Mouse (Mus musculus): Measurements from ENCODE around the gene Edaradd.

Edaradd gene

GRCm38 (mm10) chr13:12519955-12520584 lies at the start of gene Edaradd:
Gene Edaradd, minus strand, starts transcription at chr13:12520438.
- DNase-seq = peak; percentile 65 to 79

- no peak for DNase-seq
These were observed 49.5 kb upstream of the Edaradd start for GRCm38 (mm10) chr13:12569741-12570140.

- no peak for DNase-seq
These were observed 48.6 kb upstream of the Edaradd start for GRCm38 (mm10) chr13:12568597-12569469.

- DNase-seq = no peak
These were observed 47.7 kb upstream of the Edaradd start for GRCm38 (mm10) chr13:12567936-12568335.

GRCm38 (mm10) chr13:12565621-12566390 lies 45.6 kb upstream of the Edaradd start, which contains the start of gene Ero1lb:
Gene Ero1lb, plus strand, starts transcription at chr13:12565874.
- peak; percentile 99 for DNase-seq

- DNase-seq = no peak
These were observed 42.0 kb upstream of the Edaradd start for GRCm38 (mm10) chr13:12562256-12562655.

- no peak for DNase-seq
These were observed 41.5 kb upstream of the Edaradd start for GRCm38 (mm10) chr13:12561729-12562128.

- DNase-seq = no peak
These were observed 39.4 kb upstream of the Edaradd start for GRCm38 (mm10) chr13:12559462-12560120.

- DNase-seq = no peak
These were observed 38.8 kb upstream of the Edaradd start for GRCm38 (mm10) chr13:12559044-12559443.

GRCm38 (mm10) chr13:12554211-12554610 lies 34.0 kb upstream of the Edaradd start:
- DNase-seq = no peak

GRCm38 (mm10) chr13:12543880-12544568 lies 23.8 kb upstream of the Edaradd start:
- DNase-seq = no peak

- no peak for DNase-seq
These were observed 23.0 kb upstream of the Edaradd start for GRCm38 (mm10) chr13:12543246-12543645.

- DNase-seq = peak; percentile 65 to 70
These were observed 22.1 kb upstream of the Edaradd start for GRCm38 (mm10) chr13:12542006-12542981.

- DNase-seq = no peak
These were observed 19.9 kb upstream of the Edaradd start for GRCm38 (mm10) chr13:12540119-12540518.

GRCm38 (mm10) chr13:12539716-12540115 lies 19.5 kb upstream of the Edaradd start:
- DNase-seq = no peak

GRCm38 (mm10) chr13:12537971-12538370 lies 17.7 kb upstream of the Edaradd start:
- DNase-seq = peak; percentile 65 to 88

GRCm38 (mm10) chr13:12534628-12535027 lies 14.4 kb upstream of the Edaradd start:
- DNase-seq = peak; percentile 44

- no peak for DNase-seq
These were observed 5.4 kb upstream of the Edaradd start for GRCm38 (mm10) chr13:12525678-12526077.

- no peak for DNase-seq
These were observed 2.1 kb upstream of the Edaradd start for GRCm38 (mm10) chr13:12522346-12522745.

- peak in 1 of 2 experiments; percentile 11 for DNase-seq
These were observed 867 bp downstream of the Edaradd start for GRCm38 (mm10) chr13:12519371-12519770.
